Mouse (Mus musculus) liver, postnatal 0 days (tissue): ENCODE data around the gene Khdrbs1. TPM values are rescaled to one million over a fixed set of nuclear protein-coding genes. Genes with fewer than 3 reads are reported as not detected.
"Not testable (repeated sequence)": the region's sequence is repeated elsewhere in the genome, so short reads cannot be mapped to it uniquely, and the experiment has no call there.

Source experiments
- ATAC-seq: fragments of 200-750 bp; cut with Nextera tagmentation; 2 replicates; pipeline ENCODE4 v1.8.0; 2017; ENCODE audit warnings: mild to moderate bottlenecking, moderate library complexity
- DNase-seq: peaks from one replicate; pipeline ENCODE4 v3.0.0-alpha.2; 2016
- H3K27ac ChIP-seq: fragments of 300-500 bp; sonication (generic); 2 replicates; pipeline ENCODE4 v1.5.1; 2014; ENCODE audit warnings: antibody characterized with exemption, moderate library complexity, mild to moderate bottlenecking, low read depth
- H3K27me3 ChIP-seq: fragments of 300-500 bp; sonication (generic); 2 replicates; pipeline ENCODE4 v1.6.1; 2014; ENCODE audit warnings: low read length, control low read depth, mixed read lengths; ENCODE audit not compliant: insufficient read depth
- H3K36me3 ChIP-seq: fragments of 300-500 bp; sonication (generic); replicated peaks from 2 replicates; pipeline ENCODE4 v1.6.1; 2014; ENCODE audit warnings: mild to moderate bottlenecking, control low read depth, low read length, moderate library complexity, mixed read lengths; ENCODE audit not compliant: insufficient read depth
- H3K4me1 ChIP-seq: fragments of 300-500 bp; sonication (generic); 2 replicates; pipeline ENCODE4 v1.6.1; 2014; ENCODE audit warnings: antibody characterized with exemption, mild to moderate bottlenecking, control low read depth; ENCODE audit not compliant: insufficient read depth
- H3K4me2 ChIP-seq: fragments of 300-500 bp; sonication (generic); 2 replicates; pipeline ENCODE4 v1.6.1; 2014; ENCODE audit warnings: low read depth, mild to moderate bottlenecking, low read length, moderate library complexity, mixed read lengths
- H3K4me3 ChIP-seq: fragments of 300-500 bp; sonication (generic); 2 replicates; pipeline ENCODE4 v1.5.1; 2014; ENCODE audit warnings: low read depth, low read length
- H3K9ac ChIP-seq: fragments of 300-500 bp; sonication (generic); replicated peaks from 2 replicates; pipeline ENCODE4 v1.6.1; 2014; ENCODE audit warnings: mild to moderate bottlenecking, moderate library complexity
- H3K9me3 ChIP-seq: fragments of 300-500 bp; sonication (generic); 2 replicates; pipeline ENCODE4 v1.6.1; 2016; ENCODE audit warnings: mild to moderate bottlenecking, control low read depth, low read length, mixed read lengths
- CTCF ChIP-seq: sonication (generic); IDR thresholded peaks from 2 replicates; pipeline ENCODE4 v1.5.1; 2016; ENCODE audit warnings: antibody characterized with exemption, low read depth
- EP300 ChIP-seq: IDR thresholded peaks from 2 replicates; pipeline ENCODE4 v1.6.1; 2016; ENCODE audit warnings: antibody characterized with exemption, low read depth, mild to moderate bottlenecking
- WGBS: fragments of 180-500 bp; shearing (Covaris S2); extraction: QIAGEN DNeasy Blood & Tissue Kit; methylation state at CpG from one replicate; pipeline ENCODE4 v1.1.7; 2014; ENCODE audit not compliant: insufficient replicate concordance; 5-methylcytosine and 5-hydroxymethylcytosine counted together
- polyA plus RNA-seq: library from polyadenylated mRNA; unstranded; fragments of >200 nt; fragmentation: Nextera tagmentation; extraction: Ambion mirVana; gene quantifications from 2 replicates; pipeline ENCODE4 v1.2.1, GENCODE M21; 2015

Khdrbs1 gene
- polyA plus RNA-seq, 1 experiment from 2014 or later, result 19.6 TPM

GRCm38 (mm10) chr4:129706750-129707149 is 35.4 kb downstream of the Khdrbs1 start:
- Histone ChIP-seq H3K36me3 (peaks cover 72% of the 10 kb centered on the region), H3K9ac (no peak overlapping the region), H3K27me3 (no peaks in the 10 kb centered on the region), H3K4me3 (no peak overlapping the region), H3K4me2 (no peak overlapping the region), H3K9me3 (no peaks in the 10 kb centered on the region), H3K27ac (no peak overlapping the region), H3K4me1 (peaks cover under 1% of the 10 kb centered on the region; the same call in 1 of the 2 replicates)
- no peak for TF ChIP-seq EP300
- 68% methylated on average over 3 of the region's 3 CpGs for WGBS
- no peak for ATAC-seq
- DNase-seq, result no peak

GRCm38 (mm10) chr4:129702454-129702853 is 39.6 kb downstream of the Khdrbs1 start:
- Histone ChIP-seq H3K27ac (no peak overlapping the region), H3K36me3 (peaks cover 32% of the 10 kb centered on the region)
- DNase-seq, result no peak

GRCm38 (mm10) chr4:129701503-129702377 is 40.4 kb downstream of the Khdrbs1 start:
- Histone ChIP-seq H3K9ac (peak overlapping the region; percentile 41; the same call in 1 of the 2 replicates), H3K4me2 (peak overlapping the region; percentile 59), H3K4me3 (0 out of 2 replicates have a peak overlapping the region, but pooled peaks have one; percentile 20), H3K36me3 (peaks cover 30% of the 10 kb centered on the region), H3K9me3 (no peaks in the 10 kb centered on the region), H3K27me3 (no peaks in the 10 kb centered on the region), H3K27ac (no peak overlapping the region), H3K4me1 (peaks cover 9% of the 10 kb centered on the region)
- TF ChIP-seq CTCF (peak; percentile 94), EP300 (no peak)
- ATAC-seq (peak; percentile 41), DNase-seq (peak; percentile 86)
- 44% methylated on average over 17 of the region's 17 CpGs for WGBS

More at GRCm38 (mm10) chr4:129702454-129702853, 39.6 kb downstream of the Khdrbs1 start:
- peaks cover 2% of the 10 kb centered on the region; the same call in 1 of the 2 replicates for H3K4me1 ChIP-seq
- H3K4me3 ChIP-seq, result no peak overlapping the region
- WGBS, result 59% methylated on average over 11 of the region's 11 CpGs
- no peaks in the 10 kb centered on the region for H3K9me3 ChIP-seq
- TF ChIP-seq EP300 (no peak), CTCF (no peak)
- H3K4me2 ChIP-seq, result no peak overlapping the region
- H3K27me3 ChIP-seq, result no peaks in the 10 kb centered on the region
- H3K9ac ChIP-seq, result no peak overlapping the region
- ATAC-seq, result no peak

GRCm38 (mm10) chr4:129700661-129701060 is 41.4 kb downstream of the Khdrbs1 start:
- not testable (repeated sequence) for H3K9ac ChIP-seq, ATAC-seq, H3K27me3 ChIP-seq, DNase-seq, H3K9me3 ChIP-seq, H3K27ac ChIP-seq, H3K4me1 ChIP-seq, H3K4me3 ChIP-seq, H3K4me2 ChIP-seq
- H3K36me3 ChIP-seq, result peaks cover 21% of the 10 kb centered on the region
- WGBS, result 76% methylated on average over 6 of the region's 6 CpGs

- peaks cover 17% of the 10 kb centered on the region for H3K36me3 ChIP-seq
- no peak overlapping the region for H3K27ac ChIP-seq
- no peaks in the 10 kb centered on the region for H3K27me3 ChIP-seq
- H3K4me2 ChIP-seq, result no peak overlapping the region
- WGBS, result 73% methylated on average over 1 of the region's 1 CpGs
- H3K9me3 ChIP-seq, result no peaks in the 10 kb centered on the region
- peaks cover 13% of the 10 kb centered on the region for H3K4me1 ChIP-seq
- no peak for TF ChIP-seq CTCF
- no peak for TF ChIP-seq EP300
- no peak overlapping the region for H3K4me3 ChIP-seq
- DNase-seq, result no peak
- ATAC-seq, result no peak
- no peak overlapping the region for H3K9ac ChIP-seq
Observed at GRCm38 (mm10) chr4:129700216-129700615, 41.9 kb downstream of the Khdrbs1 start.

GRCm38 (mm10) chr4:129697191-129697590 is 44.9 kb downstream of the Khdrbs1 start:
- Histone ChIP-seq H3K27ac (peak overlapping the region; percentile 64; the same call in 1 of the 2 replicates), H3K9ac (peak overlapping the region; percentile 74), H3K4me3 (peak overlapping the region; percentile 87), H3K4me2 (peak overlapping the region; percentile 87), H3K9me3 (no peaks in the 10 kb centered on the region), H3K27me3 (no peaks in the 10 kb centered on the region), H3K36me3 (peaks cover 6% of the 10 kb centered on the region), H3K4me1 (peaks cover 13% of the 10 kb centered on the region)
- WGBS, result 82% methylated on average over 7 of the region's 7 CpGs
- no peak for DNase-seq
- TF ChIP-seq EP300, result no peak
- no peak for TF ChIP-seq CTCF
- ATAC-seq, result no peak
